Mouse (Mus musculus) small intestine, adult 2 months (tissue): ENCODE results near the gene Pcgf1.

ENCODE experiments used
- CTCF ChIP-seq: fragments of 200-500 bp; IDR thresholded peaks from 2 replicates; pipeline ENCODE4 v1.5.1; 2012; ENCODE audit warnings: low read depth, mild to moderate bottlenecking, control low read depth, inconsistent platforms, low read length, moderate library complexity, mixed read lengths; ENCODE audit not compliant: insufficient replicate concordance, insufficient read length; ENCODE audit errors: extremely low read depth
- POLR2A ChIP-seq: fragments of 200-500 bp; IDR thresholded peaks from 2 replicates; pipeline ENCODE4 v1.6.1; 2012; ENCODE audit warnings: low read depth, mild to moderate bottlenecking, control low read depth, inconsistent platforms, low read length, moderate library complexity

- no peak for TF ChIP-seq CTCF
- peak; percentile 72 for TF ChIP-seq POLR2A
These were observed 23.4 kb upstream of the Pcgf1 start, which contains the start of gene Aup1 for GRCm38 (mm10) chr6:83054074-83054851.
